Mouse (Mus musculus): Measurements from ENCODE around the gene D630036H23Rik.
"Not testable (repeated sequence)": the region's sequence is repeated elsewhere in the genome, so short reads cannot be mapped to it uniquely, and the experiment has no call there.

Gene D630036H23Rik

GRCm38 (mm10) chr12:36381441-36382340 lies at the start of gene D630036H23Rik, which contains the start of gene Ispd:
TSS of gene D630036H23Rik (minus strand) at chr12:36382181.
TSS of gene Ispd (plus strand) at chr12:36381450.
- peak; percentile 86 for DNase-seq (ENCODE audit: low spot score)

GRCm38 (mm10) chr12:36426163-36427045 lies 44.4 kb upstream of the D630036H23Rik start:
- no peak for DNase-seq (ENCODE audit: low spot score)

- no peak for DNase-seq (ENCODE audit: low spot score)
These were observed 43.3 kb upstream of the D630036H23Rik start for GRCm38 (mm10) chr12:36425258-36425657.

GRCm38 (mm10) chr12:36423677-36424076 lies 41.7 kb upstream of the D630036H23Rik start:
- no peak for DNase-seq (ENCODE audit: low spot score)

GRCm38 (mm10) chr12:36395115-36395514 lies 13.1 kb upstream of the D630036H23Rik start:
- no peak for DNase-seq (ENCODE audit: low spot score)

- no peak for DNase-seq (ENCODE audit: low spot score)
These were observed 5.0 kb upstream of the D630036H23Rik start for GRCm38 (mm10) chr12:36386991-36387390.

GRCm38 (mm10) chr12:36385386-36385785 lies 3.4 kb upstream of the D630036H23Rik start:
- no peak for DNase-seq (ENCODE audit: low spot score)

- no peak for DNase-seq (ENCODE audit: low spot score)
These were observed 1.2 kb downstream of the D630036H23Rik start for GRCm38 (mm10) chr12:36380806-36381205.

GRCm38 (mm10) chr12:36380254-36380653 lies 1.7 kb downstream of the D630036H23Rik start:
- DNase-seq (ENCODE audit: low spot score): no peak

GRCm38 (mm10) chr12:36376391-36376790 lies 5.6 kb downstream of the D630036H23Rik start:
- DNase-seq (ENCODE audit: low spot score): not testable (repeated sequence)

- DNase-seq (ENCODE audit: low spot score): no peak
These were observed 8.6 kb downstream of the D630036H23Rik start for GRCm38 (mm10) chr12:36373237-36373998.

- DNase-seq (ENCODE audit: low spot score): no peak
These were observed 18.0 kb downstream of the D630036H23Rik start for GRCm38 (mm10) chr12:36364013-36364412.

GRCm38 (mm10) chr12:36360693-36361092 lies 21.3 kb downstream of the D630036H23Rik start:
- no peak for DNase-seq (ENCODE audit: low spot score)

- no peak for DNase-seq (ENCODE audit: low spot score)
These were observed 21.9 kb downstream of the D630036H23Rik start for GRCm38 (mm10) chr12:36360064-36360463.

- DNase-seq (ENCODE audit: low spot score): no peak
These were observed 37.9 kb downstream of the D630036H23Rik start for GRCm38 (mm10) chr12:36344131-36344530.

GRCm38 (mm10) chr12:36333837-36334281 lies 48.1 kb downstream of the D630036H23Rik start:
- no peak for DNase-seq (ENCODE audit: low spot score)

GRCm38 (mm10) chr12:36332676-36333075 lies 49.3 kb downstream of the D630036H23Rik start:
- no peak for DNase-seq (ENCODE audit: low spot score)

Measured in ovary, postnatal 10 days (tissue).